Mouse (Mus musculus): ENCODE results near the gene Lrrc1. TPM values are rescaled to one million over a fixed set of nuclear protein-coding genes. Genes with fewer than 3 reads are reported as not detected.

Gene Lrrc1
- total and polyA plus RNA-seq, 3 experiments: 5.3 to 12.1 TPM; not detected in 1

- no peak for TF ChIP-seq POLR2AphosphoS5 (IDR thresholded peaks at IDR 0.05; ENCODE audit: borderline replicate concordance, low read depth, low read length)
- no peak for TF ChIP-seq SMC3 (IDR thresholded peaks at IDR 0.05; ENCODE audit: low read depth, low read length)
- TF ChIP-seq MYC (IDR thresholded peaks at IDR 0.05; ENCODE audit: low read depth, low read length): no peak
- TF ChIP-seq KAT2A (conservative IDR thresholded peaks at IDR 0.05; ENCODE audit: low read depth, low read length): no peak
- TF ChIP-seq POLR2AphosphoS2 (IDR thresholded peaks at IDR 0.05; ENCODE audit: low read length): no peak
- no peak for TF ChIP-seq GATA1 (IDR thresholded peaks at IDR 0.05; ENCODE audit: low read depth, low read length)
- no peak for TF ChIP-seq HCFC1 (IDR thresholded peaks at IDR 0.05; ENCODE audit: low read depth, low read length)
- no peak for TF ChIP-seq MAX (IDR thresholded peaks at IDR 0.05; ENCODE audit: low read length)
- TF ChIP-seq MXI1 (IDR thresholded peaks at IDR 0.05; ENCODE audit: low read depth, low read length): no peak
- TF ChIP-seq TBP (IDR thresholded peaks at IDR 0.05; ENCODE audit: low read depth, low read length): no peak
- no peak for TF ChIP-seq ZC3H11A (IDR thresholded peaks at IDR 0.05; ENCODE audit: low read depth, low read length)
- no peak for TF ChIP-seq MEF2A (IDR thresholded peaks at IDR 0.05; ENCODE audit: extremely low read depth, insufficient replicate concordance, low read depth, low read length, poor library complexity, severe bottlenecking)
- no peak for TF ChIP-seq MAZ (IDR thresholded peaks at IDR 0.05; ENCODE audit: low read depth, low read length)
- no peak for TF ChIP-seq UBTF (IDR thresholded peaks at IDR 0.05; ENCODE audit: borderline replicate concordance, insufficient read depth, low read depth, low read length)
- TF ChIP-seq USF2 (IDR thresholded peaks at IDR 0.05; ENCODE audit: borderline replicate concordance in 1 of 2, insufficient read depth in 1 of 2, low read depth in 1 of 2, low read length in 2 of 2): no peak
- TF ChIP-seq TCF12 (IDR thresholded peaks at IDR 0.05; ENCODE audit: low read depth, low read length): no peak
- no peak for TF ChIP-seq ZKSCAN1 (IDR thresholded peaks at IDR 0.05; ENCODE audit: low read depth, low read length)
- no peak for TF ChIP-seq ZMIZ1 (IDR thresholded peaks at IDR 0.05; ENCODE audit: low read depth, low read length)
- Histone ChIP-seq H3K27ac (ENCODE audit: control insufficient read depth, low read depth, low read length) (no peak overlapping the region), H3K9ac (ENCODE audit: control insufficient read depth, low read depth, low read length, poor library complexity, severe bottlenecking) (no peak overlapping the region), H3K4me3 (ENCODE audit: control insufficient read depth in 1 of 2, insufficient read depth in 1 of 2, low read depth in 2 of 2, low read length in 2 of 2) (no peak overlapping the region), H3K9me3 (replicated peaks; ENCODE audit: insufficient read depth, low read length) (no peaks in the 10 kb centered on the region), H3K79me2 (ENCODE audit: control insufficient read depth, insufficient read depth, low read length, poor library complexity) (no peaks in the 10 kb centered on the region; the same call in 1 of the 2 replicates), H3K4me1 (ENCODE audit: control insufficient read depth in 1 of 2, insufficient read depth in 2 of 2, low read length in 2 of 2) (peaks cover 5 to 25% of the 10 kb centered on the region in 2 experiments), H3K36me3 (ENCODE audit: control insufficient read depth in 1 of 2, insufficient read depth in 2 of 2, low read length in 2 of 2) (peaks cover 0 to 19% of the 10 kb centered on the region in 2 experiments; a peak in 2 of 4 replicates), H3K27me3 (ENCODE audit: control insufficient read depth in 1 of 2, insufficient read depth in 2 of 2, low read length in 2 of 2) (no peaks in the 10 kb centered on the region)
- no peak for DNase-seq (ENCODE audit: low read depth, low spot score)
Observed at GRCm38 (mm10) chr9:77522476-77522875, 22.2 kb downstream of the Lrrc1 start.

GRCm38 (mm10) chr9:77519198-77519597, 25.5 kb downstream of the Lrrc1 start:
- peak; percentile 57 for DNase-seq (ENCODE audit: low read depth, low spot score)
- Histone ChIP-seq H3K27me3 (ENCODE audit: control insufficient read depth in 1 of 2, insufficient read depth in 2 of 2, low read length in 2 of 2) (no peaks in the 10 kb centered on the region), H3K4me1 (ENCODE audit: control insufficient read depth in 1 of 2, insufficient read depth in 2 of 2, low read length in 2 of 2) (peaks cover 2 to 18% of the 10 kb centered on the region in 2 experiments; a peak in 3 of 4 replicates), H3K9ac (ENCODE audit: control insufficient read depth, low read depth, low read length, poor library complexity, severe bottlenecking) (0 out of 2 replicates have a peak overlapping the region, but pooled peaks have one; percentile 8), H3K9me3 (replicated peaks; ENCODE audit: insufficient read depth, low read length) (no peaks in the 10 kb centered on the region), H3K79me2 (ENCODE audit: control insufficient read depth, insufficient read depth, low read length, poor library complexity) (no peaks in the 10 kb centered on the region), H3K36me3 (ENCODE audit: control insufficient read depth in 1 of 2, insufficient read depth in 2 of 2, low read length in 2 of 2) (peaks cover 0 to 14% of the 10 kb centered on the region in 2 experiments; a peak in 2 of 4 replicates), H3K4me3 (ENCODE audit: control insufficient read depth in 1 of 2, insufficient read depth in 1 of 2, low read depth in 2 of 2, low read length in 2 of 2) (peak overlapping the region in 1 of 2 experiments; percentile 29; a peak in 1 of 4 replicates), H3K27ac (ENCODE audit: control insufficient read depth, low read depth, low read length) (peak overlapping the region; percentile 52)
- TF ChIP-seq JUND (IDR thresholded peaks at IDR 0.05; ENCODE audit: low read depth, low read length) (no peak), ZKSCAN1 (IDR thresholded peaks at IDR 0.05; ENCODE audit: low read depth, low read length) (no peak), UBTF (IDR thresholded peaks at IDR 0.05; ENCODE audit: borderline replicate concordance, insufficient read depth, low read depth, low read length) (no peak), ETS1 (IDR thresholded peaks at IDR 0.05; ENCODE audit: low read depth, low read length) (peak; percentile 60; the same call in 1 of the 2 replicates), CHD2 (IDR thresholded peaks at IDR 0.05; ENCODE audit: low read length) (no peak), EP300 (IDR thresholded peaks at IDR 0.05; ENCODE audit: low read depth in 1 of 2, low read length in 2 of 2) (peak; percentile 77 to 85; a peak in 3 of 4 replicates), NELFE (IDR thresholded peaks at IDR 0.05; ENCODE audit: low read depth, low read length) (no peak), ZNF384 (IDR thresholded peaks at IDR 0.05; ENCODE audit: low read depth, low read length) (peak; percentile 99), POLR2A (IDR thresholded peaks at IDR 0.05; ENCODE audit: control insufficient read depth in 1 of 2, insufficient read depth in 1 of 2, low read depth in 1 of 2, low read length in 2 of 2, poor library complexity in 1 of 2) (no peak), CHD1 (IDR thresholded peaks at IDR 0.05; ENCODE audit: low read depth, low read length) (no peak), RCOR1 (IDR thresholded peaks at IDR 0.05; ENCODE audit: low read depth, low read length) (peak; percentile 90), E2F4 (IDR thresholded peaks at IDR 0.05; ENCODE audit: borderline replicate concordance, low read depth, low read length) (no peak), NRF1 (IDR thresholded peaks at IDR 0.05; ENCODE audit: insufficient read depth, low read depth, low read length, poor library complexity, severe bottlenecking) (no peak), TBP (IDR thresholded peaks at IDR 0.05; ENCODE audit: low read depth, low read length) (no peak), MEF2A (IDR thresholded peaks at IDR 0.05; ENCODE audit: extremely low read depth, insufficient replicate concordance, low read depth, low read length, poor library complexity, severe bottlenecking) (no peak), KAT2A (conservative IDR thresholded peaks at IDR 0.05; ENCODE audit: low read depth, low read length) (no peak), TCF12 (IDR thresholded peaks at IDR 0.05; ENCODE audit: low read depth, low read length) (peak; percentile 64), HCFC1 (IDR thresholded peaks at IDR 0.05; ENCODE audit: low read depth, low read length) (no peak), GABPA (IDR thresholded peaks at IDR 0.05; ENCODE audit: low read depth, low read length) (no peak)

Measured in MEL (cell line).